Mouse (Mus musculus): Measurements from ENCODE around the gene Zfp169.
A peak's percentile ranks its signal among the peaks of the same experiment; 100 is the strongest.
"Not testable (repeated sequence)": the region's sequence is repeated elsewhere in the genome, so short reads cannot be mapped to it uniquely, and the experiment has no call there.

The Zfp169 gene

DNA sequence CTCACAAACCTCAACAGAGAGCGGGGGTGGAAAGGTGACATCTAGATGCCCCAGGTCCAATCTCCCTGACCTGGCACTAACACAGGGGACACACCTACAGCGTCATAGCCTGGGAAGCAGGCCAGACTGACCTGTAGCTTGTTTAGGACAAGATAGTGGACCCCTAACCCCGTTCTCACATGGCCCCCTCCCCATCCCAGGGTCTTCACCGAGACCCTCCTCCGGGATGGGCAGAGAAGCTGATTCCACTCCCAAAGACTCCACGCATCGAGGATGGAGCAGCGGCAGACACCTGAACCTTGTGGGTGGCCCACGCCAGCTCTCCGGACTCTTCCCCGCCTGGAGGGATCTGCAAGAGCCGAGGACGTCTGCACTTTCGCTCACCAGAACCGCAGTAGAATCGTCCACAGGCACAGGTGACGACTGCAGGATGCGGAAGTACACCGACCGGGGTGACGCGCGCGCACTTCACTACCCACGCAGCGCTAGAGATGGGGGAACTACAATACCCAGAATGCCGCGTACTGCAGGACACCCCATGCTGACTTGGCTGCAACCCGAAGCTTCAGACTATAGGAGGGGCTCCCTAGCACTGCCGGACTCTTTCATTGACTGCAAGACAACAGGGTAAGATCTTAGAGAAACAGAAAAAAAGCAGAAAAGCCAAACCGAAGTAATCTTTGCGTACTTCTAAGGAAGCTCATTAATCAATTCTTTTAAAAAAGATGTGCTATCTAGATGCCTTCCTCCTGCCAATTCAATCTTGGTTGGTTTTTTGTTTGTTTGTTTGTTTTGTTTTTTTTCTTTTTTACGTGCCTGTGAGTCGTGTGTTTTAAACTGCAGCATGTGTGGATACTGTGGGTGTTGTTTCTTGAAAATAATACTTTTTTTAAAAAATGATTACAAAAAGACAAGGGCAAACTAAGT, at the start of gene Zfp169, which contains the start of gene A830005F24Rik:
Gene Zfp169 (minus strand): TSS at position 449 of the 927 bp plus-strand sequence.
Gene A830005F24Rik (plus strand): TSS at position 568 of the 927 bp plus-strand sequence.
- peak; percentile 77 for DNase-seq

DNA sequence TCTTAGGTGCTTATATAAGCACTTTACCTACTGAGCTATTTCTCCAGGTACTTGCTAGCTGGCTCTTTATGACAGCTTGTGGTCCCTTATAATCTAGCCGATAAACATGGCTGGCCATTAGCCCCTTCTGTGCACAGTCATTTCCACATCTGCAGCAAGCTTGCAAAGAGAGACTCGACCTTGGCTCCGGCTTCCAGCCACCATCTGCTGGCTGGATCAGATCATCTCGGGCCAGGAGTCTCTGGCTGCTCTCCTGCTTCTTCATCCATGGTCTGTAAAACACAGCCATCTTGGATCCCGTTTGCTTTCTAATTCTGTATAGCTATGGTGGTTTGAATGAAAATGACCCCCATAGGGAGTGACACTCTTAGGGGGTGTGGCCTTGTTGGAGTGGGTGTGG, 49.1 kb upstream of the Zfp169 start:
- no peak for DNase-seq

DNA sequence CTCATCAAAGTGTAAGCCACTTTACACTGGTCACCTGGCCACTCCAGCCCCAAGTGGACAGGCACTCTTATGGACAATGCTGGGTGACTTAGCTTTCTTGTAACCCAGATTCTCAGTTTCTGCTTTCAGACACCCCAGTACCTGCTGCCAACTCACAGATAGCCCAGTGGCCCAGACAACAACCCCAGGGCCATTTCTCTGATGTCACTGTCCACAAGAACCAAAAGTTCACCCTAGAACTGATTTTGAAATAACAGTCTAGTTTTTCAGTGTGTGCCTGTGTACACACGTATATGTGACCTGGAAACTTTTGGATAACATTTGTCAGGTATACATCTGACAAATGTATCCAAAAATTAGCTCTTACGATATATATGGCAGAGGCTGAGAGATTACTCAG, 48.2 kb upstream of the Zfp169 start:
- DNase-seq: no peak

DNA sequence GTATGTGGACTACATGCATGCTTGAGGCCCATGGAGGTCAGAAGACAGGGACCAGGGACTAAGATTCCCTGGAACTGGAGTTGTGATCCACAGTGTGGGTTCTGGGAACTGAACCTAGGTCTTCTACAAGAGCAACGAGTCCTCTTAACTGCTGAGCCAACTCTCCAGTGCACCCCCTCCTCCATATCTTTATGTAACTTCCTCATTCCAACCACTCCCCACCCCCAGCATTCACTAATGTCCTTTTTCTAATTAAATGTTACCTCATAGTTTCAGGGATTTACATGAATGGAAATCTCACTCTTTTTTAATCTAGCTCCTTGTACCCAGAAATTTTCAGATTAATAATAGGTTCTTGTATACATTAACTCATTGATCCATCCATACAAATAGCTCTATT, 42.7 kb upstream of the Zfp169 start:
- no peak for DNase-seq

DNA sequence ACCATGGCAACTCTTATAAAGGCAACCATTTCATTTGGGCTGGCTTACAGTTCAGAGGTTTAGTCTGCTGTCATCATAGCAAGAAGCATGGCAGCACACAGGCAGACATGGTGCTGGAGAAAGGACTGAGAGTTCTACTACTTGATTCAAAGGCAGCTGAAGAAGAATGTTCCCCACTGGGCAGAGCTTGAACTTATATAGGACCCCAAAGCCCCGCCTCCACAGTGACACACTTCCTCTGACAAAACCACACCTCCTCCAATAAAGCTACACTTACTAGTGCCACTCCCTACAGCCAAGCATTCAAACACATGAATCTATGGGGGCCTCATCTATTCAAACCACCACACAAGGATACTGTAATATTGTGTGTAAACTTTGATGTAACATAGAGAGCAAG, 41.3 kb upstream of the Zfp169 start:
- no peak for DNase-seq

DNA sequence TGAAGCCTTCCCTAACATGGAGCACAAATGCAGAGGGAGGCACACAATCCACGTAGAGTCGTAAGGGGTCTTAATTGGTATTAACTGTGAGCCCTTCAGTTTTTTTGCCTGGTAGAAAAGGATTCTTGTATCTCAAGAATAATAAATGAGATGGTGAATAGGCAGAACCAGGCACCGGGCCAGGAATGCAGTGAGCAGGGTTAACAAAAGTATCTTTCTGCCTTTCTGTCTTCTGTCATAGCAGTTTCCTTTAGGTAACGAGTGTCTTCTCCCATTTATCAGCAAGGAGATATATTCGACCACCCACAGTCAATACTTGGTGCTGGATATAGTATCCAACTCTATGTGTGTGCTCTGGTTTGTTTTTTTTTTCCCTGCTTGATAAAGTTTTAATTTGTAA, 40.3 kb upstream of the Zfp169 start:
- DNase-seq: peak; percentile 36

DNA sequence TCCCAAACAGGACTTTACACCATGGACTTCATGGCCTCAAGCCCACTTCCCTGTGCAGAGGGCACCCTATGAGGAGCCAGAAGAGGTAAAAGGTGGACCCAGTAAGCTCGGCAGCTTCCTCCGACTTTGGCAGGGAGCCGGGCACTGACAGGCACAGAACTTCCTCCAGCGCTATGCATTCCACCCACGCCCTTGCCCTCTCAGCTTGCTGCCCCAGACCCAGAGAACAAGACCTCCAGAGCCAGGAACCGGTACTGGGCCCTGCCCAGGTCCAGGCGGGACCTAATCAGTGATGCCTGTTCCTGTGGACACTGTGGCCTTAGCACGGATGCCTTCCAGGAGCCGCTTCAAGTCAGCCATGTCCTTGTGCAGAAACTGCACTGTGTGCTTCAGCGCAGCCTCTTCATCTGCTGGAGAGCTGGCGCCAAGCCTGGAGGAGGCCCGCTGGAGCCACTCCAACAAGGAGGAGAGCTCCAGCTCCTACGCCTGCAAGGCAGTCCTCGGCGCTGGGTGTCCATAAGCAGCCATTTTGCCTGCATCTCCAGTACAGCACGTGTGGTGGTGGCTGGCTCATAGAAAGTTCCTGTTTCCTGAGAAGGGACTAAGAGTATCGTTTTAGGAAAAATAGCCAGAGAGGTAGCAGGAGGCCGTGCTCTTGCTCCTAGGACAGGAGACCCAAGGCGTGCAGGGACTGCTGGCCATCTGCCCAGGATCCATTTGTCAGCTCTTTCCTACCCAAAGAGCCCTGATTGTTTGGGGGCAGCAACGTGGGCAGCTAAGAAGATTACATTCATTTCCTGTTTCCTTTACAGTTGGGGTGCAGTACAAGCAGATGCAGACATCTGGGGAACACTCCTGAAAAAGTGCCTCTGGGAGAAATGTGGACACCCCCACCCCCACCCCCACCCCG, 39.2 kb upstream of the Zfp169 start:
- peak; percentile 92 for DNase-seq

DNA sequence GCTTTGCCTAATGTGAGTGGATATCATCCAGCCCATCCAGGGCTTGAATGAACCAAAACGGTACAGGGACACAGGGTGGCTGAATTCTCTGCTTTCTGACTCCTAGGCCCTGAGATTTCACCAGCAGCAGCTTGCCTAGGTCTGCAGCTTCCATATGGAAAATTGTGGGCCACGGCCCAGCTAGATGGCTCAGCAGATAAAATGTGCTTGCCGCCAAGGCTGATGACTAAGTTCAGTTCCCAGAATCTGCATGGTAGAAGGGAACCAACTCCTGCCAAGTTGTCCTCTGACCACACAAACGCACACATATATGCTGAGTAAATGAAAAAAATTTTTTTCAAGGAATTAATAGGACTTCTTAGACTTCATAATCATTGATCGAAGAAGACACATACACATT, 35.0 kb upstream of the Zfp169 start:
- no peak for DNase-seq

DNA sequence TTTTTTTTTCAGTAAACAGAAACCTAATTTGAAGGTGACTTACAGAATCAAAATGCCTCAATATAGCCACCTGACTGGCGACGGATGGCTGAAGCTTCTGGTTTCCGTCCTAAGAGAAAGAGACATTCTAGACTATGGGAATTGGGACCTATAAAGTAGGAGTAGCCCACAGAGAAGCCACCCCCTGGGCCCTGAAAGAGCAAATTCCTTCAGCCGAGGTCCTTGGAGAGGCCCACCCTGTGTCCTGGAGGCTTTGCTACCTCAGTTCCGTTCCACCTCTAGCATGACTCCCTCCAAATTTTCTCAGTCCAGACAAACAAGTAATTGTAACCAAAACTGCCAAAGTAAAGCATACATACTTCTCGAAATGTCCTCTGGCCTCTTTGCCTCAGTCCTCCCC, 34.4 kb upstream of the Zfp169 start:
- no peak for DNase-seq

DNA sequence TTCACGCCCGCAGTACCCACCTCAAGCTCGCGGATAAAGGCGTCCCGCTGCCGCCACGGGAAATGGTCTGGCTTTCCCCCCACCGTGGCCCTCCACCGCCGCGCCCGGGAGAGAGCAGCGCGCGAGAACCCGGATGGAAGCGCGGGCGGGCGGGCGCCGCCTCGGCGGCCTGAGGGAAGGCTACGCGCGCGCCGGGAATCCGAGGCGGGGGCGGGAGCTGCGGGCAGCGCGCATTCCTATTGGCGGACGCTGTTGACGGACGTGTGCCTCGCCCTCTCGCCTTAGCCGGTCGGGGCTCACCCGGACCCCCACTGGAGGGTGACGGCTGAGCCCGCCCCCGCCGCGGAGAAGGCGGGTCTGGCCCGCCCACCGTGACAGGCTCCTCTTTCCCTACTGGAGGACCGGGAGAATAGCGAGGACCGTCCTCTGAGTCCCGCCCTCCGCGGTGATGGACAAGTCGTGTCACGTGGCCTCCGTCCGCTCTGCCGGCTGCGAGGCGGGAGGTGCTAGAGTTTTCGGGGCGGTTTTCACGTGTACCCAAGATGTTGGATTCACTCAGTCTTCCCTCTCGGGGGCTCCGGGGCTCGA, 33.2 kb upstream of the Zfp169 start:
- DNase-seq: peak; percentile 98

DNA sequence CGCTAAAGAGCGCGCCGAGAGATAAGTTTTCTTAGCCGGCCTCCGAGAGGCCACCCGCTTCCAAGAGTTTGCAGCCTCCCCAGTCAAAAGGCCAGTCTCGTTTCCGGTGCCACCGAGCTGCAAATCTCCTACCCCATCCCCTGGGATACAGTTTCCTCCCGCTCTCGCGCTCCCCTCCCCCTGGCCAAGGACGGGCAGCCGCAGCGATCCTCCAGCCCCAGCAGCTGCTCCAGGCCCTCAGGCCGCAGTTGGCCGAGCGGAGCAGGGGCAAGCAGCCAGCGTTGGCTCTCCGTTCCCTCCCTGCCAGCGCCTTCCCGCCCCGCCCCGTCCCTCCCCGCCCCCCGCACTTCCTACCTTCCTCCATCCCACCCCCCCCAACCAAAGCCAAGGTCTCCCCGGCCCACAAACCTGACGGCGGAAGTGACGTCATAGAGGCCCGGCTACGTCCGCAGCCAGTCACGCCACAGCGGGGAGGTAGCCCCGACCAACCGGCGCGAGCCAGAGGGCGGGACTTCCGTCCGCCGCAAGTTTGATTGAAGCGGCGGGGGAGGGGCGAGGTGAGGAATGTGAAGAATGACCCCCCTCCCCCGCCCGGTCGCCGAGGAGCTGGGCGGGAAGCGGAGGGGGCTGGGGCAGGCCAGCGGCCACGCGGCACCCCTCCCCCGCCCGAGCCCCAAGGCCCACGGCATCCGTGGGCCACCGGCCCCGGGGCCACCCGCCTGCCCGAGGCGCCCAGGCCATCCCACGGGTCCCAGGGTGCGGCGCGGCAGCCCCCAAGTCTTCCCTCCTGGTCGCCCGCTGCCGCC, 32.4 kb upstream of the Zfp169 start:
- peak; percentile 99 for DNase-seq

DNA sequence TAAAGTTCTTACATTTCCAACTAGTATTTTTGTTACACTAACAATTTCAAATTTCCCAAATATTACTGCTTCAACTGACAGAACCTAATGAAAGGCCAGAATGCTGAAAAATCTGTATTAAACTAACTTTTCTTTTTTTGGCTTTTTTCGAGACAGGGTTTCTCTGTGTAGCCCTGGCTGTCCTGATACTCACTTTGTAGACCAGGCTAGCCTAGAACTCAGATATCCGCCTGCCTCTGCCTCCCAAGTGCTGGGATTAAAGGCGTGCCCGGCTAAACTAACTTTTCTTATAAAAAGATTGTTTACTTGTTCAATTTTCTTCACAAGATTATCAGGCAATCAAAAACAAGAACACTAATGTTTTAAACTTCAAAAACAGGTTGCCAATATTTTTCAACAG, 31.6 kb upstream of the Zfp169 start:
- no peak for DNase-seq

DNA sequence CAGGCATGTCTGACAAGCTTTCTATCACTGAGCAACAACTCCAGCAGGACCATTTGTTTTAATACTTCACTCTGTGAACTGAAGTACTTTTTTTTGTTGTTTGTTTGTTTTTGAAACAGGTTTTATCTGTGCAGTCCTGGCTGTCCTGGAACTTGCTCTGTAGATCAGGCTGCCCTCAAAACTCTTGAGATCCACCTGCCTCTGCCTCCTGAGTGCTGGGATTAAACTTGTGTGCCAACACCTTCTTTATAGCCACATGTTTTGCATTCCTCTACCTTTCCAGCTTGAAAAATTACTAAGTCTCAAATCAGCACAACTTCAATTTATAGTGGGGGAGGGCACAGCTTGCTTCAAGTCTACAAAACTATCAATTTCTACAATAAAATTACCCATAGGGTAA, 31.1 kb upstream of the Zfp169 start:
- DNase-seq: no peak

DNA sequence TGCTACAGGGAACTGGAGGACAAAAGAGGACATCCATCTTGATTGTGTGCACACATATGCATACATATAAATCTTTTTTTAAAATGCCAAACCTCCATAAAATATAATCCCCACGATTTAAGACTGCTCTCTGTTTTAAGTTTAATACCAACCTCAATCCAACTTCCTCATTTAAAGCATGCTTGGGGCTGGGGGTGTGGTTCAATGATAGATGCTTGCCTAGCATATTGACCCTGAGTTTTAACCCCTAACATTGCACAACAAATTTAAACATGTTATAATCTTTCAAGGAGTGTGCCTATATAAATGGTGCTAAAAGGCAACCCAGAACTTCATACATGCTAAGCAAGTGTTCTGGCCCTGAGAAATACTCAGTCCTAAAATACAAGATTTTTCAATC, 27.2 kb upstream of the Zfp169 start:
- DNase-seq: no peak

DNA sequence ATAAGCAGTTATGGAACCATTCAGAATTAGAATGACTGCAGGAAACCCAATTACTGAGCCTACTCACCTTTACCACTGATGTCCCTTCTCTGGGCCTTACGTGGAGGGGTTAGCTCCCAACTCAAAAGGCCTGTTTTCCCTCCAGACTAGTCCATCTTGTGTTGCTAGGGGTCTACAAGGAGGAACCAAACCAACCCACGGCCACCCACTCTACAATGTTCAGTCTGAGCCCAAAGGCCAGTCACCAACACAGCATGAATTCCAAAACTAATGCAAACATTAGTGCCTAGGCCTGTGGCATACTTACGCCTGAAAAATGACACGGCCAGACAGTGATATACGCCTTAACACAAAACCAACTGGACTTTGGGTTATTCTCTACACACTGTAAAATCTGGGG, 20.2 kb upstream of the Zfp169 start:
- no peak for DNase-seq

DNA sequence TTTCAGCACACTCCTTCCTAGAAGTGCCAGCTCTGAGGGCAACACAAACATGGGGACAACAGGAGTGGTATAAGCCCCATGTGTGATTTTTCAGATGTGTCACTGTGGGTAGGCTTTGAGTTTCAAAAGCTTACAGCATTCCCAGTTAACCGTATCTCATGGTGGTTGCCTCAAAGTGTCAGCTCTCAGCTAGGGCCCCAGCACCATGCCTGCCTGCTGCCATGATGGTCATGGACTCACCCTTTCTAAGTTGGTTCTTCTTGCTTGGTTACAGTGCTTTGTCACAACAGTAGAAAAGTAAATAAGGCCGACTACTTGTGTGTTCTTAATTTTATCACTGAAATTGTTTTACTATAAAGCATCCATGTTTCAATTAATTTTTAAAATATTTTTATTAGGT, 18.2 kb upstream of the Zfp169 start:
- no peak for DNase-seq

DNA sequence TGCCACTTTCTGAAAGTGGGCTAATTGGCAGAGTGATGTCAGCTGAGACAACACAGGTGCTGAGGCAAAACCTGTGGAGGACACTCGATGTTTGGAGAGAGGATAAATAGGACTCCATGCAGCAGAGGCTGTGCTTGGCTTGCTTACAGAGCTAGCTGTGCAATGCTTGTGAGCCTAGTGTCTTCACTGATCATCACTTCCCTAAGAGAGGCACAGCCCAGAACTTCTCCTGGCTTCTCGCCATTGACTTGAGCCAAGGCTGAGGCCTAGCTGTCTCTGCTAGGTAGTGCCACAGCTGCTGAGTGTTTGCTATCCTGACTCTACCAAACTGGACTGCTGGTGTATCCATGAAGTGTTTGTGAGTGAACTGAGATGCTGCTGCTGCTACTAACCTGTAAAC, 17.4 kb upstream of the Zfp169 start:
- no peak for DNase-seq

DNA sequence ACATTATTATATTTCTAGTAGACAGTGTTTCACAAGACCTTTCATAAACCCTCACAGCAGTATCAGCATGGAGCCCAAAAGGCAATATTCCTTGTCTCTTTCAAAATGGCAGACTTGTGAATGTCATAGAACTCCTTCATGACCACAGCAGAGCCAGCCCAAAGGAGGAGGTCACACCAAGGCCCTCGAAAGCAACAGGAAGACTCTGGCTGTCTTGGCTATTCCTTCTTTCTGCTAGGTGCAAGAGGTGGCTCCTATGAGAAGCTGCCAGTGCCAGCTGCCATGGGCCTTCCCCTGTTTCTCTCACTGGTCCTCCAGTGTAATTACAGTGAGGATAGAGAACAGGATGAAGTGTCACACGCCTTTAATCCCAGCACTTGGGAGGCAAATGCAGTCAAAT, 15.8 kb upstream of the Zfp169 start:
- no peak for DNase-seq

DNA sequence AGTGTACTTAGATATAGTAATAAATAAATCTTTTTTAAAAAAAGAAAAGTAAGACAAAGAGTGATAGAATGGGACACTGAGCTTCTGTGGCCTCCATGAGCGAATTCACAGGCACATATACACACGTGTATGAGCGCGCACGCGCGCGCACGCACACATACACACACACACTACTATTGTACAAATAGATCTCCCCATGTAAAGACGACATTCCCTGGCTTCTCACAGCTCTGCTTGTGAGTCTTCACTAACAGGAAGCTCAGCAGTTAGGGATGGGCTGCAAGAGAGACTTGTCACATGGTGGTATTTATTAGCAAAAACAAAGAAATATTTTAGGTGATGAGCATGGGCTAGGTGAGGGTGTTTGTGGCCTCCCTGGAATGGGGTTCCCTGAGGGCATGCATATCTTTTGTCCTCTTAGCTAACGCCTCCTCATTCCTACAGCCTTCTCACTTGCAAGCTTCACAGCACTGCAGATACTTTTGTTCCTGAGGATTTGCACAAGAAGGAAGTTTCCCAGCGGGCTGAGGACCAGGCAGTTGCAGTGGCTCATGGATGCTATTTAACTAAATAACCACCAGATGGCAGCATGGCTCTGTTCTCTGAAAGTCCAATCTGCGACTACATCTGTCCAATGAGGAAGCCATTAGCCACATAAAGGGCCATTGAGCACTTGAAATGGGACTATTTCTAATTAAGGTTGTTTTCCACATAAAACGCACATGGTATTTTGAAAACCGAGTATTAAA, 15.0 kb upstream of the Zfp169 start:
- DNase-seq: peak; percentile 32

DNA sequence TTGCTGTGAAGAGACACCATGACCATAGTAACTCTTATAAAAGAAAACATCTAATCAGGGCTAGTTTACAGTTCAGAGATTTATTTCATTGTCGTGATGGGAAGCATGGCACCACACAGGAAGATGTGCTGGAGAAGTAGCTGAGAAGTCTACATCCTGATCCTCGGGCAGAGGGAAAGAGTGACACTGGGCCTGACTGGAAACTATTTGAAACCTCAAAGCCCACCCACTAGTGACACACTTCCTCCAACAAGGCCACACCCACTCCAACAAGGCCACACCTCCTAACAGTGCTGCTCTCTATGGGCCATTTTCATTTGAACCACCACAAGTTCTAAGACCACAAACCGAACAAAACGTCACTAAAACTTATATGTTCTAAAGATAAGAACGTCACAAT, 12.5 kb upstream of the Zfp169 start:
- no peak for DNase-seq

DNA sequence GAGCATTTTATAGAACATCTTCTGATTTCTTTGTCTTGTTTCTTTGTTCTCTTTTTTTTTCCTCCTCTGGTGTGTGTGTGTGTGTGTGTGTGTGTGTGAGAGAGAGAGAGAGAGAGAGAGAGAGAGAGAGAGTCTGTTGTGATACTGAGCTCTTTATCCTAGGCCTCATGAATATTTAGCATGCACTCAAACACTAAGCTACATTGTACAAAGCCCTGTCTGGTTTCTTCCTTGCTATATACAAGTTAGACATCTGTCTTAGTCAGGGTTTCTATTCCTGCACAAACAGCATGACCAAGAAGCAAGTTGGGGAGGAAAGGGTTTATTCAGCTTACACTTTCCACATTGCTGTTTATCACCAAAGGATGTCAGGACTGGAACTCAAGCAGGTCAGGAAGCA, 5.9 kb upstream of the Zfp169 start:
- DNase-seq: not testable (repeated sequence)

DNA sequence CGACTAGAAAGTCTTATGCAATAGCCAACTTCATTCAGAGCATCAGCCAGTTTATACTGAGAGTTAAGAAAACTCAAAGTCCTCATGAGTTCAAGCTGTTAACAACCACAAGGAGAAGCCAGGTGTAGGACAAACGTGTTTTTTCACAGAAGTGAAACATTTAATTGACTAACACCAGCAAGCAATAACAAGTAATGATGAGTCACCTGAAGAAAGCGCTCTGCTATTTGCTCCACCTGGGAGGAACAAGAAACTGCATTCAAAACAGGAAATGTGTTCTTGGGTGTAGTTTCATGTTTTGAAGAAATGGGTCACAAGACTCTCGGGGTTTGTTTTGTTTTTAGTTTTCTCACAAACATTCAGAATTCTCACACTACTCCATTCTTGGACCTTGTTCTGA, 2.6 kb upstream of the Zfp169 start:
- no peak for DNase-seq

All from right cerebral cortex, postnatal 4 days (tissue).